In genomic region chr10:26823997-26824396, GRCm38 (mm10) we compare ENCODE assay signal across 25 mouse cellular contexts.
DNase-seq lines count a peak whose midpoint lies in the region; ATAC-seq and TF ChIP-seq lines count a peak whose summit lies in the region.
"Had no signal": no experiment of that assay in that cellular context is flagged by ENCODE, and none has a peak within 500 bp of the region (broad histone marks: within the 10 kb centered on the region; RNA-seq: fewer than 3 reads in every experiment).

No protein-coding gene starts in this region.

- no peaks in the 10 kb centered on the region for H3K27me3 ChIP-seq in heart, embryonic 15.5 days
- H3K27me3 ChIP-seq in kidney, embryonic 15.5 days, result no peaks in the 10 kb centered on the region
- H3K27me3 ChIP-seq: embryonic facial prominence, embryonic 13.5 days; forebrain, embryonic 12.5 days; liver, embryonic 13.5 days; neural tube, embryonic 13.5 days had no signal

- no peak for DNase-seq in heart, adult 8-10 months (ENCODE audit: low spot score)
- no peak for DNase-seq in kidney, postnatal 36 days
- DNase-seq in R1 (ENCODE audit: low read depth, low spot score), result peak; percentile 85
- peak; percentile 25 for DNase-seq in brain, embryonic 14.5 days (ENCODE audit: low read depth)
- no peak for DNase-seq in frontal cortex, postnatal 25 days (ENCODE audit: low spot score in 2 of 2)
- DNase-seq: adrenal gland, adult 2 months; cerebellum, adult 2 months; cerebellum, postnatal 25 days; embryo, embryonic 11 days; heart, postnatal 14 days; kidney, adult 11 months; layer of hippocampus, adult 9-11 months; liver, embryonic 13.5 days; lung, adult 2 months; lung, postnatal 36 days; thymus, postnatal 14 days had no signal

- H3K27ac ChIP-seq in heart, embryonic 15.5 days, result peak overlapping the region; percentile 50
- H3K27ac ChIP-seq in kidney, embryonic 15.5 days, result 0 out of 2 replicates have a peak overlapping the region, but pooled peaks have one; percentile 7
- H3K27ac ChIP-seq: embryonic facial prominence, embryonic 13.5 days; forebrain, embryonic 12.5 days; left cerebral cortex, adult 2 months; liver, embryonic 13.5 days; neural tube, embryonic 13.5 days had no signal

- ATAC-seq in heart, embryonic 15.5 days (replicated peaks; ENCODE audit: insufficient number of reproducible peaks, insufficient read depth, low FRiP score, low read depth), result no peak
- no peak for ATAC-seq in kidney, embryonic 15.5 days (replicated peaks; ENCODE audit: low FRiP score)
- ATAC-seq: hindbrain, postnatal 0 days had no signal

- H3K9me3 ChIP-seq in heart, embryonic 15.5 days (replicated peaks), result no peaks in the 10 kb centered on the region
- H3K9me3 ChIP-seq in kidney, embryonic 15.5 days (replicated peaks), result no peaks in the 10 kb centered on the region
- H3K9me3 ChIP-seq: embryonic facial prominence, embryonic 13.5 days; forebrain, embryonic 12.5 days; liver, embryonic 13.5 days; neural tube, embryonic 13.5 days had no signal

- no peak overlapping the region for H3K4me3 ChIP-seq in heart, embryonic 15.5 days
- no peak overlapping the region for H3K4me3 ChIP-seq in kidney, embryonic 15.5 days (replicated peaks)
- H3K4me3 ChIP-seq: embryonic facial prominence, embryonic 13.5 days; erythroblast, embryonic 14.5 days; forebrain, embryonic 12.5 days; left cerebral cortex, adult 2 months; liver, embryonic 13.5 days; myocyte; neural tube, embryonic 13.5 days had no signal

- H3K4me2 ChIP-seq in heart, embryonic 15.5 days, result no peak overlapping the region
- no peak overlapping the region for H3K4me2 ChIP-seq in kidney, embryonic 15.5 days
- H3K4me2 ChIP-seq: embryonic facial prominence, embryonic 13.5 days; forebrain, embryonic 12.5 days; liver, embryonic 13.5 days; neural tube, embryonic 13.5 days had no signal

- no peaks in the 10 kb centered on the region for H3K36me3 ChIP-seq in heart, embryonic 15.5 days
- no peaks in the 10 kb centered on the region for H3K36me3 ChIP-seq in kidney, embryonic 15.5 days
- H3K36me3 ChIP-seq: embryonic facial prominence, embryonic 13.5 days; forebrain, embryonic 12.5 days; liver, embryonic 13.5 days; neural tube, embryonic 13.5 days had no signal

- no peak for TF ChIP-seq POLR2A in brain, embryonic 14.5 days (IDR thresholded peaks at IDR 0.05; ENCODE audit: borderline replicate concordance, extremely low read depth, insufficient read depth, insufficient read length, poor library complexity, severe bottlenecking)

- no peak for TF ChIP-seq CTCF in brain, embryonic 14.5 days (IDR thresholded peaks at IDR 0.05; ENCODE audit: borderline replicate concordance, extremely low read depth, insufficient read depth, insufficient read length)

- 59% methylated on average over 5 of the region's 5 CpGs for WGBS in heart, embryonic 15.5 days
- 66% methylated on average over 5 of the region's 5 CpGs for WGBS in kidney, embryonic 15.5 days

- no peak overlapping the region for H3K9ac ChIP-seq in heart, embryonic 15.5 days
- H3K9ac ChIP-seq in kidney, embryonic 15.5 days, result no peak overlapping the region
- H3K9ac ChIP-seq: embryonic facial prominence, embryonic 13.5 days; forebrain, embryonic 12.5 days; liver, embryonic 13.5 days; neural tube, embryonic 13.5 days had no signal

- H3K4me1 ChIP-seq in heart, embryonic 15.5 days (replicated peaks), result peaks cover 27% of the 10 kb centered on the region
- peaks cover 14% of the 10 kb centered on the region; the same call in 1 of the 2 replicates for H3K4me1 ChIP-seq in kidney, embryonic 15.5 days

Comparison
In these comparisons a context has a peak if more than half of its experiments do, and no peak if none do; other contexts are left out.
1. DNase-seq: peak in R1 (single experiment) and brain, embryonic 14.5 days (single experiment); none in heart, adult 8-10 months (single experiment), kidney, postnatal 36 days (0 of 2) and frontal cortex, postnatal 25 days (0 of 2).